In genomic region chr11:4744691-4745090, GRCm38 (mm10) we compare ENCODE assay signal across 23 mouse cellular contexts. TPM values are rescaled to one million over a fixed set of nuclear protein-coding genes. Genes with fewer than 3 reads are reported as not detected.
DNase-seq lines count a peak whose midpoint lies in the region; ATAC-seq and TF ChIP-seq lines count a peak whose summit lies in the region.
"Had no signal": no experiment of that assay in that cellular context is flagged by ENCODE, and none has a peak within 500 bp of the region (broad histone marks: within the 10 kb centered on the region; RNA-seq: fewer than 3 reads in every experiment).

No protein-coding gene starts in this region.

- H3K9ac ChIP-seq in hindbrain, embryonic 12.5 days = no peak overlapping the region
- H3K9ac ChIP-seq in hindbrain, postnatal 0 days (replicated peaks; ENCODE audit: low read length) = no peak overlapping the region
- no peak overlapping the region for H3K9ac ChIP-seq in midbrain, embryonic 15.5 days
- H3K9ac ChIP-seq: forebrain, embryonic 12.5 days; limb, embryonic 15.5 days; liver, embryonic 15.5 days had no signal

- H3K4me2 ChIP-seq in hindbrain, embryonic 12.5 days (replicated peaks) = peak overlapping the region; percentile 99
- H3K4me2 ChIP-seq in hindbrain, postnatal 0 days (ENCODE audit: low read depth, low read length) = no peak overlapping the region
- no peak overlapping the region; the same call in 1 of the 2 replicates for H3K4me2 ChIP-seq in midbrain, embryonic 15.5 days
- H3K4me2 ChIP-seq: limb, embryonic 15.5 days; liver, embryonic 15.5 days had no signal

- no peaks in the 10 kb centered on the region for H3K9me3 ChIP-seq in hindbrain, embryonic 12.5 days (replicated peaks)
- no peaks in the 10 kb centered on the region for H3K9me3 ChIP-seq in hindbrain, postnatal 0 days (ENCODE audit: low read length)
- H3K9me3 ChIP-seq in E14TG2a.4 (ENCODE audit: low read length) = no peaks in the 10 kb centered on the region
- no peaks in the 10 kb centered on the region for H3K9me3 ChIP-seq in midbrain, embryonic 15.5 days
- H3K9me3 ChIP-seq: embryonic facial prominence, embryonic 10.5 days; forebrain, embryonic 12.5 days; heart, embryonic 10.5 days; limb, embryonic 15.5 days; liver, embryonic 15.5 days had no signal

- H3K36me3 ChIP-seq in hindbrain, embryonic 12.5 days = no peaks in the 10 kb centered on the region
- no peaks in the 10 kb centered on the region for H3K36me3 ChIP-seq in hindbrain, postnatal 0 days (ENCODE audit: insufficient read depth, low read length)
- no peaks in the 10 kb centered on the region for H3K36me3 ChIP-seq in E14TG2a.4 (ENCODE audit: insufficient read depth, low read length)
- H3K36me3 ChIP-seq in midbrain, embryonic 15.5 days (replicated peaks) = no peaks in the 10 kb centered on the region
- H3K36me3 ChIP-seq: embryonic facial prominence, embryonic 10.5 days; forebrain, embryonic 12.5 days; G1E; heart, embryonic 10.5 days; limb, embryonic 15.5 days; liver, embryonic 15.5 days had no signal

- WGBS in hindbrain, embryonic 12.5 days = 62% methylated on average over 6 of the region's 6 CpGs
- WGBS in hindbrain, postnatal 0 days = 43% methylated on average over 6 of the region's 6 CpGs
- 66% methylated on average over 6 of the region's 6 CpGs for WGBS in midbrain, embryonic 15.5 days

- H3K4me1 ChIP-seq in hindbrain, embryonic 12.5 days = peaks cover 31% of the 10 kb centered on the region
- no peaks in the 10 kb centered on the region; the same call in 1 of the 2 replicates for H3K4me1 ChIP-seq in hindbrain, postnatal 0 days (ENCODE audit: insufficient read depth, low read length)
- H3K4me1 ChIP-seq in E14TG2a.4 (replicated peaks; ENCODE audit: low read depth, low read length) = peaks cover 37% of the 10 kb centered on the region
- peaks cover 23% of the 10 kb centered on the region for H3K4me1 ChIP-seq in midbrain, embryonic 15.5 days

- H3K4me3 ChIP-seq in hindbrain, embryonic 12.5 days = 0 out of 2 replicates have a peak overlapping the region, but pooled peaks have one; percentile 67
- H3K4me3 ChIP-seq in hindbrain, postnatal 0 days (ENCODE audit: low read length) = no peak overlapping the region
- H3K4me3 ChIP-seq in E14TG2a.4 (replicated peaks; ENCODE audit: low read length) = peak overlapping the region; percentile 87; the same call in 1 of the 2 replicates
- peak overlapping the region; percentile 66; the same call in 1 of the 2 replicates for H3K4me3 ChIP-seq in midbrain, embryonic 15.5 days
- H3K4me3 ChIP-seq: heart, embryonic 10.5 days; limb, embryonic 15.5 days; liver, embryonic 15.5 days; megakaryocyte, embryonic 14.5 days had no signal

- peaks cover 81% of the 10 kb centered on the region for H3K27me3 ChIP-seq in hindbrain, embryonic 12.5 days
- H3K27me3 ChIP-seq in hindbrain, postnatal 0 days (ENCODE audit: insufficient read depth, low read length) = peaks cover 38% of the 10 kb centered on the region
- peaks cover 79% of the 10 kb centered on the region for H3K27me3 ChIP-seq in E14TG2a.4 (ENCODE audit: insufficient read depth, low read length)
- peaks cover 63% of the 10 kb centered on the region for H3K27me3 ChIP-seq in midbrain, embryonic 15.5 days (replicated peaks)

- ATAC-seq in hindbrain, embryonic 12.5 days (ENCODE audit: low FRiP score) = no peak
- no peak for ATAC-seq in hindbrain, postnatal 0 days
- no peak for ATAC-seq in midbrain, embryonic 15.5 days (replicated peaks)
- no peak for ATAC-seq in CD4-positive, CD25-positive, alpha-beta regulatory T cell, adult 4 months

- no peak for DNase-seq in hindbrain, postnatal 0 days (ENCODE audit: low spot score)
- DNase-seq in 3134 (ENCODE audit: extremely low read depth, insufficient read length, low spot score) = peak; percentile 69
- DNase-seq in heart, adult 18-20 months = no peak
- DNase-seq: adrenal gland, postnatal 36 days; cerebellum, adult 18-20 months; gastrocnemius, postnatal 25 days; kidney, adult 11 months; lung, postnatal 14 days; retina, postnatal 1 day; right cerebral cortex, postnatal 4 days; thymus, postnatal 14 days had no signal

- no peak overlapping the region for H3K27ac ChIP-seq in hindbrain, embryonic 12.5 days
- no peak overlapping the region for H3K27ac ChIP-seq in hindbrain, postnatal 0 days
- H3K27ac ChIP-seq in midbrain, embryonic 15.5 days = no peak overlapping the region
- H3K27ac ChIP-seq: embryonic facial prominence, embryonic 10.5 days; forebrain, embryonic 12.5 days; heart, embryonic 10.5 days; limb, embryonic 15.5 days; liver, embryonic 15.5 days had no signal

- TF ChIP-seq CTCF in hindbrain, postnatal 0 days (IDR thresholded peaks at IDR 0.05; ENCODE audit: low read depth) = no peak
- no peak for TF ChIP-seq CTCF in E14TG2a.4 (conservative IDR thresholded peaks at IDR 0.05; ENCODE audit: low read length)

RNA-seq across cellular contexts. Expression of gene Cabp7, which starts 1.9 kb away (rescaled TPM):
- 1.7 and 2.1 TPM in 2 replicates for polyA plus RNA-seq in hindbrain, embryonic 12.5 days (2016; fragmentation: Nextera tagmentation; extraction: Ambion mirVana)
- total RNA-seq in hindbrain, postnatal 0 days (2014; rRNA removed) = 20.4 and 23.6 TPM in 2 replicates
- 2.9 and 3.3 TPM in 2 replicates for polyA plus RNA-seq in hindbrain, postnatal 0 days (2015; fragmentation: Nextera tagmentation; extraction: Ambion mirVana)
- polyA plus RNA-seq in midbrain, embryonic 15.5 days (2015; fragmentation: Nextera tagmentation; extraction: Ambion mirVana) = 1.8 and 2.2 TPM in 2 replicates
- total RNA-seq in heart, adult 18-20 months (2021) = not detected
- polyA plus RNA-seq in CD4-positive, CD25-positive, alpha-beta regulatory T cell, adult 4 months (2017; shearing (Covaris generic)) = under 1 TPM in 1 of 2 experiments, not detected in 1; 0.24 TPM
- total RNA-seq: common myeloid progenitor, adult 5-6 weeks; G1E had no signal
- polyA plus RNA-seq: G1E had no signal

RNA-seq across cellular contexts. Expression of gene Zmat5, which starts 40.2 kb away (rescaled TPM):
- polyA plus RNA-seq in hindbrain, embryonic 12.5 days (2016; fragmentation: Nextera tagmentation; extraction: Ambion mirVana) = 64.6 and 68.9 TPM in 2 replicates
- 22.7 and 24.5 TPM in 2 replicates for total RNA-seq in hindbrain, postnatal 0 days (2014; rRNA removed)
- polyA plus RNA-seq in hindbrain, postnatal 0 days (2015; fragmentation: Nextera tagmentation; extraction: Ambion mirVana) = 56.5 and 58.5 TPM in 2 replicates
- 57.0 and 59.1 TPM in 2 replicates for polyA plus RNA-seq in midbrain, embryonic 15.5 days (2015; fragmentation: Nextera tagmentation; extraction: Ambion mirVana)
- 10 to 100 TPM; 24.7 to 25.5 TPM for total RNA-seq in heart, adult 18-20 months (2021)
- 100 to 1,000 TPM; 133 to 152 TPM for polyA plus RNA-seq in CD4-positive, CD25-positive, alpha-beta regulatory T cell, adult 4 months (2017; shearing (Covaris generic))

RNA-seq across cellular contexts. Expression of gene Uqcr10, which starts 40.5 kb away (rescaled TPM):
- 444 and 517 TPM in 2 replicates for polyA plus RNA-seq in hindbrain, embryonic 12.5 days (2016; fragmentation: Nextera tagmentation; extraction: Ambion mirVana)
- 183 and 231 TPM in 2 replicates for total RNA-seq in hindbrain, postnatal 0 days (2014; rRNA removed)
- 1,048 and 1,063 TPM in 2 replicates for polyA plus RNA-seq in hindbrain, postnatal 0 days (2015; fragmentation: Nextera tagmentation; extraction: Ambion mirVana)
- 556 and 560 TPM in 2 replicates for polyA plus RNA-seq in midbrain, embryonic 15.5 days (2015; fragmentation: Nextera tagmentation; extraction: Ambion mirVana)
- total RNA-seq in heart, adult 18-20 months (2021) = 1,000 to 10,000 TPM; 1,576 to 1,640 TPM
- 100 to 1,000 TPM; 400 to 440 TPM for polyA plus RNA-seq in CD4-positive, CD25-positive, alpha-beta regulatory T cell, adult 4 months (2017; shearing (Covaris generic))
